Mouse (Mus musculus) limb, embryonic 11.5 days (tissue): Measurements from ENCODE around the gene Rab5c. TPM values are rescaled to one million over a fixed set of nuclear protein-coding genes. Genes with fewer than 3 reads are reported as not detected.

ENCODE experiments used
- ATAC-seq: fragments of 200-750 bp; cut with Nextera tagmentation; 2 replicates; pipeline ENCODE4 v1.8.0; 2017; ENCODE audit warnings: low read depth; ENCODE audit not compliant: insufficient number of reproducible peaks, low FRiP score, low TSS enrichment
- DNase-seq: peaks from one replicate; pipeline ENCODE4 v3.0.0-alpha.2; 2015; ENCODE audit warnings: low spot score
- H3K27ac ChIP-seq: fragments of 300-500 bp; sonication (generic); replicated peaks from 2 replicates; pipeline ENCODE4 v1.5.1; 2014; ENCODE audit warnings: low read depth, mild to moderate bottlenecking, low read length
- H3K27me3 ChIP-seq: fragments of 300-500 bp; sonication (generic); 2 replicates; pipeline ENCODE4 v1.6.1; 2014; ENCODE audit warnings: mild to moderate bottlenecking, low read length, mixed read lengths; ENCODE audit not compliant: control insufficient read depth, insufficient read depth
- H3K36me3 ChIP-seq: fragments of 300-500 bp; sonication (generic); 2 replicates; pipeline ENCODE4 v1.6.1; 2014; ENCODE audit warnings: mild to moderate bottlenecking, low read length, moderate library complexity, mixed read lengths; ENCODE audit not compliant: control insufficient read depth, insufficient read depth
- H3K4me1 ChIP-seq: fragments of 300-500 bp; sonication (generic); 2 replicates; pipeline ENCODE4 v1.6.1; 2014; ENCODE audit warnings: low read length, mixed read lengths; ENCODE audit not compliant: control insufficient read depth, insufficient read depth
- H3K4me2 ChIP-seq: fragments of 300-500 bp; sonication (generic); 2 replicates; pipeline ENCODE4 v1.6.1; 2014; ENCODE audit warnings: low read depth, mild to moderate bottlenecking, moderate library complexity; ENCODE audit not compliant: severe bottlenecking
- H3K4me3 ChIP-seq: fragments of 300-500 bp; sonication (generic); 2 replicates; pipeline ENCODE4 v1.5.1; 2014; ENCODE audit warnings: low read depth, low read length
- H3K9ac ChIP-seq: fragments of 300-500 bp; sonication (generic); 2 replicates; pipeline ENCODE4 v1.6.1; 2014; ENCODE audit warnings: mild to moderate bottlenecking, low read length
- H3K9me3 ChIP-seq: fragments of 300-500 bp; sonication (generic); 2 replicates; pipeline ENCODE4 v1.6.1; 2016; ENCODE audit warnings: low read length; ENCODE audit not compliant: control insufficient read depth
- WGBS: fragments of 180-500 bp; shearing (Covaris S2); extraction: QIAGEN DNeasy Blood & Tissue Kit; methylation state at CpG from one replicate; pipeline ENCODE4 v1.1.7; 2014; 5-methylcytosine and 5-hydroxymethylcytosine counted together
- polyA plus RNA-seq: library from polyadenylated mRNA; unstranded; fragments of >200 nt; fragmentation: Nextera tagmentation; extraction: Ambion mirVana; gene quantifications from 2 replicates; pipeline ENCODE4 v1.2.1, GENCODE M21; 2014

The Rab5c gene
- polyA plus RNA-seq, 1 experiment from 2014 or later, result 68.7 TPM

DNA sequence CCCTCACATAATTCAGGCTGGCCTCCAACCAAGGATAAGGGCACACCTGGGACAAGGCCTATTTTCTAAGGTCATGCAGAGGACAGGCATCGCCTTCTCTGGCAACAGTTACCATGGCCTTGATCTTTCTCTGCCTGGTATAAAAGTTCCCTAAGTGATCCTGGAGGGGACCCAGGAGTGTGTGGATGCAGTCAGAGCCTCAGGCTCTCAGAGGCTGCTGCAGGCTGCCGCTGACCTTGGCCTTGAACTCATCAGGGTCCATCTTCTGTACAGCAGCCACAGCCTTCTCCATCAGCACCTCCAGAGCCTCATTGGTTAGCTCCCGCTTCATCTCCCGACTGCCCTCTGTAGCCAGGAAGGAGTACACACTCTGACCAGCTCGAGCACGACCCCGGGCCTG is 40.1 kb downstream of the Rab5c start:
- ATAC-seq (no peak), DNase-seq (no peak)
- H3K9ac ChIP-seq, result no peak overlapping the region
- H3K27me3 ChIP-seq, result no peaks in the 10 kb centered on the region
- H3K4me2 ChIP-seq, result no peak overlapping the region
- 68% methylated on average over 7 of the region's 7 CpGs for WGBS
- H3K36me3 ChIP-seq, result no peaks in the 10 kb centered on the region
- no peak overlapping the region for H3K27ac ChIP-seq
- no peaks in the 10 kb centered on the region for H3K9me3 ChIP-seq
- no peak overlapping the region for H3K4me3 ChIP-seq
- H3K4me1 ChIP-seq, result no peaks in the 10 kb centered on the region; the same call in 1 of the 2 replicates

DNA sequence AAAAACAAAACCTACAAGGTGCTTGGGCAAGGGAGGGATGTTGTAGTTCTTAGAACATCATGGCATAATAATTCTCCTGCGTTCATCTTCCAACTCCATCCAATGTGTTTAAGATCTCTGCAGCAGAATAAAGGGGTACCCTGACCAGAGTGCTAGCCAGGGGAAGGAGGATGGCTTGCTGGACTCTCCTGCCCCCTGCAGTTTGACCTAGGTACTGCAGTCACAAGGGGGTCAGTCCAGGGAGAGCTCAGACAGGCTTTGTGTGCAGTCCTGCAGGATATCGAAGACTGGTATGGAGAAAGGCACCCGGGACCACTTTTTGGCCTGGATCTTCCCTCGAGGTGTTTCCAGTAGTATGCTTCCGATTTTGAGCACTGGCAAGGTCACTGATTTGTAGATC is 43.1 kb downstream of the Rab5c start:
- H3K9ac ChIP-seq, result no peak overlapping the region
- peak; percentile 91 for DNase-seq
- 40% methylated on average over 5 of the region's 5 CpGs for WGBS
- H3K9me3 ChIP-seq, result no peaks in the 10 kb centered on the region
- H3K4me2 ChIP-seq, result no peak overlapping the region
- no peak for ATAC-seq
- H3K4me3 ChIP-seq, result no peak overlapping the region
- no peaks in the 10 kb centered on the region; the same call in 1 of the 2 replicates for H3K4me1 ChIP-seq
- no peaks in the 10 kb centered on the region for H3K36me3 ChIP-seq
- H3K27ac ChIP-seq, result no peak overlapping the region
- peaks cover 21% of the 10 kb centered on the region for H3K27me3 ChIP-seq

DNA sequence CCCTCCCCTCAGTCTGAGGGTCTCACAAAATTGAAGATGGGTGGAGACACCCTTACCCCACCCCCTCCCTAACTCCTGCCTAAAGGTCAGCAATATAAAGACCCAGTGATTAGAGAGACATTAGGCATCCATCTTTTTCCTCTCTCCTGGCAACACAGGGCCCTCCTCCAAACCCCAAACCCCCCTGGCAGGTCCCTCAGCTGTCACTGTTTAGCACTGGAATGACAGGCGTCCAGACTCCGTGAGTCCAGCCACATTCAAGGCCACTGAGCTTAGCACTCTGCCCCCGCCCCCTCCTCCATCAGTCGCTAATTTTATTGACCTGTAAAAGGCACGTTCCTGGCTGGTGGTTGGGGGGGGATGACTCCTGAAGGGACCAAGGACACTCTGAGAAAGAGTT is 44.9 kb downstream of the Rab5c start:
- no peaks in the 10 kb centered on the region for H3K36me3 ChIP-seq
- H3K27me3 ChIP-seq, result peaks cover 21% of the 10 kb centered on the region
- no peaks in the 10 kb centered on the region; the same call in 1 of the 2 replicates for H3K4me1 ChIP-seq
- DNase-seq (no peak), ATAC-seq (no peak)
- no peak overlapping the region for H3K4me3 ChIP-seq
- 8% methylated on average over 5 of the region's 5 CpGs for WGBS
- no peak overlapping the region for H3K4me2 ChIP-seq
- H3K27ac ChIP-seq, result no peak overlapping the region
- no peaks in the 10 kb centered on the region for H3K9me3 ChIP-seq
- no peak overlapping the region for H3K9ac ChIP-seq

DNA sequence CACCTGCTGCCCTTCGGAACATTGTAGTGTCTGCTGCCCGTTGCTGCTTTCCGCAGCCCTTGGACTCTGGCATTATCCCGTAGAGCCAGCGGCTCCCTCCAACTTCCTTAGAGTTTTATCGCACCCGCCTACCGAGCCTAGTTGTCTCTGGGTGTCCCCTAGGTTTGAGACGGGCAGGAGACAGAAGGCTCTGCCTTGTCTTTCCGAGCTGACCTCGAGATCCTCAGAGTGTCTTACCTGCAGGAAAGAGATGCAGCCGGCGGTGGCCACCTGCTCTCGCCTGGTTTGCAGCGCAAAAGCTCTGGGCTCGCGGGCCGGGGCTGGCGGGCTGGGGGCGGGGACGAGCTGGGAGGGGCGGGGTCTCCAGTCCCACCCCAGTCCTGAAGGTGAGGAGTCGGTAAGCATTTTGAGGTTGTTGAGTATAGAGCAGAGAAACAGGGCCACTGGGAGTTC is 45.8 kb downstream of the Rab5c start, which contains the start of gene Zfp385c:
TSS of gene Zfp385c (minus strand) at position 292 of the 453 bp plus-strand sequence.
- Histone ChIP-seq H3K9me3 (no peaks in the 10 kb centered on the region), H3K27me3 (peaks cover 21% of the 10 kb centered on the region), H3K4me2 (peak within 1 kb of the TSS; percentile 45), H3K9ac (no peak within 1 kb of the TSS), H3K4me3 (peak within 1 kb of the TSS; percentile 15), H3K4me1 (no peaks in the 10 kb centered on the region; the same call in 1 of the 2 replicates), H3K27ac (no peak within 1 kb of the TSS), H3K36me3 (no peaks in the 10 kb centered on the region)
- 3% methylated on average over 23 of the region's 23 CpGs for WGBS
- DNase-seq (no peak), ATAC-seq (no peak)

DNA sequence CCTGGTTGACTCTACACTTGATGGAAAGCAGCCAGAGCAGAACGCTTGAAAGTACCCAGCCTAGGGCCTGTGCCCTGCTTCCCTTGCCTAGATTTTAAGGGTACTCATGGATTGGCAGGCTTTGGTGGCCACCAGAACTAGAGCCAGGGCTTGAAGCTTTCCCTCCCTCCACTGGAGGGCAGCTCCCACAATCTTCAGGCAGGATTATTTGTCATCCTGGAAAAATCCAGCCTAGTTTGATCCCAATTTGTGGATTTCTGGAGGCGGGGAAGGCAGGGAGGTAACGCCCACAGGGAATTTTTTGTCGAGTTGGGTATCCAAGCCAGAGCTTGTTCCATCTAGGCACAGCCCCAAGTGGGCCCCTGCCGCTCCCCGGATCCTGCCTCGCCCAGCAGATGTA is 47.6 kb downstream of the Rab5c start:
- H3K4me3 ChIP-seq, result no peak overlapping the region
- H3K4me2 ChIP-seq, result no peak overlapping the region
- H3K4me1 ChIP-seq, result no peaks in the 10 kb centered on the region; the same call in 1 of the 2 replicates
- DNase-seq, result no peak
- peaks cover 21% of the 10 kb centered on the region for H3K27me3 ChIP-seq
- no peak for ATAC-seq
- no peaks in the 10 kb centered on the region for H3K36me3 ChIP-seq
- no peaks in the 10 kb centered on the region for H3K9me3 ChIP-seq
- no peak overlapping the region for H3K27ac ChIP-seq
- WGBS, result 71% methylated on average over 7 of the region's 7 CpGs
- H3K9ac ChIP-seq, result no peak overlapping the region

DNA sequence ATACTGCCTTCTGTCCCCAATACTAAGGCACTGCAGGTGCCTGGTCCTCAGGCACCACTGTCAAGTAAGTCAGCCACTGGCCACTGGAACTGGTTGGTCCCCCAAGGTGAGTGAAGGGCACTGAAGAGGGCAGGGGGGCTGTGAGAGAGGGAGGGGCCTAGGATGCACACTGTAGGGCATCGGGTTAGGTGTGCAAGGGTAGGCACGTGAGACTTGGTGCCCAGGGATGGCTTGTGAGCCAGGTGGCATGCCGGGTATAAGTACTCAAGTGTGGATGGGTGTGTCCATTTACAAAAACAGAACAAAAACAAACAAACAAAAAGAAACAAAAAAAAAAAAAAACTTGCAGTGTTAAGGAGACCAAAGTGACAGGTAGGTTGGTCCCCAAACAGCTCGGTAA is 49.6 kb downstream of the Rab5c start:
- no peak overlapping the region for H3K9ac ChIP-seq
- 84% methylated on average over 4 of the region's 4 CpGs for WGBS
- H3K36me3 ChIP-seq, result no peaks in the 10 kb centered on the region
- H3K4me3 ChIP-seq, result no peak overlapping the region
- H3K4me2 ChIP-seq, result no peak overlapping the region
- no peaks in the 10 kb centered on the region; the same call in 1 of the 2 replicates for H3K4me1 ChIP-seq
- H3K27me3 ChIP-seq, result peaks cover 21% of the 10 kb centered on the region
- DNase-seq (no peak), ATAC-seq (no peak)
- H3K9me3 ChIP-seq, result no peaks in the 10 kb centered on the region
- no peak overlapping the region for H3K27ac ChIP-seq

DNA sequence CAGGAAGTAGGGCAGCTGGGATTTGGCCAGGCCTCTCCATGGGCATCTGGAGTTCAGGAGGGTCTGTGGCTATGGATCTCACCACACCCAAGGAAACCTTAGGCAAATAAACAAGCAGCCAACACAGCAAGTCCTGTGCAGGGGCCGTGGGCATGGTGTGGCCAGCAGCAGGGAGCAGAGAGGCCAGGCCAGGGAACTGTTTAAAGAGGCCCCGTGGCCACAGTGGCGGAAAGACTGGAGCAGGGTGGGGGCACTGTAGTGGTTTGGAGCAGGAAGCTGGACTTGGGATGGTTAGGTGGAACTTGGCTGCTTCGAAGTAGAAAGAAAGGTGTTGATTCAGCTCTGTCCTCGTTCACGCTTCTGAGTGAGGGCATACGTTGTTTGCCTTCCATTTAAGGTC is 50.8 kb downstream of the Rab5c start:
- no peak overlapping the region for H3K9ac ChIP-seq
- H3K9me3 ChIP-seq, result no peaks in the 10 kb centered on the region
- no peak overlapping the region for H3K27ac ChIP-seq
- no peak overlapping the region for H3K4me3 ChIP-seq
- no peak overlapping the region for H3K4me2 ChIP-seq
- DNase-seq, result no peak
- H3K4me1 ChIP-seq, result no peaks in the 10 kb centered on the region
- 81% methylated on average over 7 of the region's 7 CpGs for WGBS
- ATAC-seq, result no peak
- H3K27me3 ChIP-seq, result peaks cover 16% of the 10 kb centered on the region
- H3K36me3 ChIP-seq, result no peaks in the 10 kb centered on the region

DNA sequence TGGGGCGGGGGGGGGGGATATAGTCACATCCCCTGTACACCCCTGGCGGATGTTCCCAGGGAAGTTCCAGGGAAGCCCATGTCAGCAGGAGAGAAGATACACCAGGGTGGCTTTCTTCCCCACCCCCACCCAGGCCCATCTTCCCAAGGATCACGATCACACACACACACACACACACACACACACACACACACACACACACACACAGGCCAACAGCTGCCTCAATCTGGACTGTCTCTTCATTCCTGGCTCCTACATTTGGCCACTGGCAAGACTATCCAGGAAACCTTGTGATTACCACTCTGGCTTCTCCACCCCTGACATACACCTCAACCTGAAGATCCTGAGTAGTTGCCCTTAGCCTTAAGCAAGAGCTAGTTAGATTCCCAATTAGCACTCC is 52.6 kb downstream of the Rab5c start:
- no peaks in the 10 kb centered on the region for H3K9me3 ChIP-seq
- no peak overlapping the region for H3K4me2 ChIP-seq
- H3K27ac ChIP-seq, result no peak overlapping the region
- H3K4me1 ChIP-seq, result no peaks in the 10 kb centered on the region
- no peak for DNase-seq
- no peak overlapping the region for H3K4me3 ChIP-seq
- WGBS, result 94% methylated on average over 2 of the region's 3 CpGs
- H3K27me3 ChIP-seq, result no peaks in the 10 kb centered on the region
- no peak for ATAC-seq
- H3K9ac ChIP-seq, result no peak overlapping the region
- H3K36me3 ChIP-seq, result no peaks in the 10 kb centered on the region

DNA sequence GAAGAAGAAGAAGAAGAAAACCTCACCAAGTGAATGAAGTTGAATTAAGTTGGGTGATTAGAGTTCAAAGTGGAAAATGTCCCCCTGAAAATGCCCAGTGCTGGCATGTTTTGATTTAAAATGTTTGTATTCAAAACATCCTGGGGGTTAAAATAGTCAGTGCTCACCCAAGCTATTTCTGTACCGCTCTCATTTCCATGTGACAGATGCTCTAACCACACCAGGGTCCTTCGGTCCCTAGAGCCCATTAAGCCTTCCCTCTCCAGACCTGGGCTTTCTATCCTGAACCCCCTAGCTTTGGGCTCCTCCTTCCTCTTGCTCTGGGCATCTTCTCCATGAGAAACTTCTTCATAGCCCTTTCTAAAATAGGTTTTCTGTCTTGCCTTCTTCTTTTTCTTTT is 53.9 kb downstream of the Rab5c start:
- Histone ChIP-seq H3K4me1 (no peaks in the 10 kb centered on the region), H3K27me3 (no peaks in the 10 kb centered on the region), H3K9me3 (no peaks in the 10 kb centered on the region), H3K4me3 (no peak overlapping the region), H3K9ac (no peak overlapping the region), H3K4me2 (no peak overlapping the region), H3K36me3 (no peaks in the 10 kb centered on the region), H3K27ac (no peak overlapping the region)
- DNase-seq (no peak), ATAC-seq (no peak)
- 90% methylated on average over 2 of the region's 2 CpGs for WGBS
